Mouse (Mus musculus) lung, postnatal 0 days (tissue): Measurements from ENCODE around the gene Mansc4.

ENCODE experiments used
- CTCF ChIP-seq: IDR thresholded peaks from 2 replicates; pipeline ENCODE4 v1.5.1; 2016; ENCODE audit warnings: antibody characterized with exemption, mild to moderate bottlenecking
- EP300 ChIP-seq: IDR thresholded peaks from 2 replicates; pipeline ENCODE4 v1.6.1; 2016; ENCODE audit warnings: antibody characterized with exemption, mild to moderate bottlenecking, control low read depth

GRCm38 (mm10) chr6:147062034-147062433 is 24.8 kb downstream of the Mansc4 start:
- TF ChIP-seq CTCF (no peak), EP300 (no peak)
